Mouse (Mus musculus) adrenal gland, postnatal 25 days (tissue): ENCODE measurements around the gene Jund. TPM values are rescaled to one million over a fixed set of nuclear protein-coding genes. Genes with fewer than 3 reads are reported as not detected.
A peak's percentile ranks its signal among the peaks of the same experiment; 100 is the strongest.

Source experiments
- DNase-seq: peaks from one replicate; pipeline ENCODE4 v3.0.0; 2021; ENCODE audit warnings: mixed read lengths
- total RNA-seq: library from RNA; stranded (reverse); gene quantifications from 2 replicates; pipeline ENCODE4 v1.2.3, GENCODE M21; 2021

Jund gene
- total RNA-seq, 1 experiment from 2014 or later, result 217 TPM

GRCm38 (mm10) chr8:70699834-70700554, 1.2 kb downstream of the Jund start:
- DNase-seq, result peak; percentile 82

GRCm38 (mm10) chr8:70700555-70700922, 1.8 kb downstream of the Jund start:
- DNase-seq, result peak; percentile 92

GRCm38 (mm10) chr8:70701048-70701981, 2.6 kb downstream of the Jund start:
- DNase-seq, result no peak

- no peak for DNase-seq
These were observed 3.5 kb downstream of the Jund start for GRCm38 (mm10) chr8:70701982-70702841.

- DNase-seq, result peak; percentile 75
These were observed 4.1 kb downstream of the Jund start for GRCm38 (mm10) chr8:70702842-70703182.

- DNase-seq, result no peak
These were observed 4.5 kb downstream of the Jund start, which contains the start of gene Iqcn for GRCm38 (mm10) chr8:70703287-70703686. TSS of gene Iqcn (plus strand) at chr8:70703457.

GRCm38 (mm10) chr8:70708281-70708680, 9.5 kb downstream of the Jund start:
- DNase-seq, result peak; percentile 64

- peak; percentile 2 for DNase-seq
These were observed 11.0 kb downstream of the Jund start for GRCm38 (mm10) chr8:70709794-70710193.

GRCm38 (mm10) chr8:70710296-70710695, 11.5 kb downstream of the Jund start:
- peak; percentile 59 for DNase-seq

- peak; percentile 79 for DNase-seq
These were observed 12.3 kb downstream of the Jund start for GRCm38 (mm10) chr8:70711041-70711440.

- peak; percentile 0 for DNase-seq
These were observed 15.2 kb downstream of the Jund start for GRCm38 (mm10) chr8:70713991-70714390.

- no peak for DNase-seq
These were observed 16.3 kb downstream of the Jund start for GRCm38 (mm10) chr8:70715086-70715485.

- DNase-seq, result no peak
These were observed 18.0 kb downstream of the Jund start for GRCm38 (mm10) chr8:70716521-70717400.

- DNase-seq, result peak; percentile 67
These were observed 19.5 kb downstream of the Jund start, which contains the start of gene Gm3336 for GRCm38 (mm10) chr8:70718297-70718696. TSS of gene Gm3336 (plus strand) at chr8:70718543.

- DNase-seq, result no peak
These were observed 21.1 kb downstream of the Jund start for GRCm38 (mm10) chr8:70719796-70720270.

- DNase-seq, result peak; percentile 74
These were observed 22.0 kb downstream of the Jund start for GRCm38 (mm10) chr8:70720739-70721138.

GRCm38 (mm10) chr8:70721601-70722000, 22.9 kb downstream of the Jund start:
- no peak for DNase-seq

- no peak for DNase-seq
These were observed 24.9 kb downstream of the Jund start, which contains the start of gene Pde4c for GRCm38 (mm10) chr8:70723486-70724210. TSS of gene Pde4c (plus strand) at chr8:70723720.

GRCm38 (mm10) chr8:70724216-70724615, 25.5 kb downstream of the Jund start:
- no peak for DNase-seq

- DNase-seq, result peak; percentile 54
These were observed 27.2 kb downstream of the Jund start for GRCm38 (mm10) chr8:70725792-70726447.
